Mouse (Mus musculus): ENCODE measurements around the gene Cckbr.

DNA sequence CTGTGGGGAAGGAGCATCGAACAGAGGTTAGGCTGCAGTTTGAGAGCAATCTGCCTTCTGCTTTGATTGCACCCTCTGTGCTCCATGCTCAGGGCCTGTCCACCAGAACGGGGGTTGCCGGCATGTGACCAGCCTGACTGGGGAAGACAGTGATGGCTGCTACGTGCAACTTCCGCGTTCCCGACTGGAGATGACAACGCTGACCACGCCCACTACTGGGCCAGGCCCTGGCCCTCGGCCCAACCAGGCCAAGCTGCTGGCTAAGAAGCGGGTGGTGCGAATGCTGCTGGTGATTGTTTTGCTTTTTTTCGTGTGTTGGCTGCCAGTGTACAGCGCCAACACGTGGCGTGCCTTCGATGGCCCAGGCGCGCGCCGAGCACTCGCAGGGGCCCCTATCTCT, 9.3 kb downstream of the Cckbr start:
- no peak for TF ChIP-seq EP300 (IDR thresholded peaks at IDR 0.05)
- TF ChIP-seq CTCF (IDR thresholded peaks at IDR 0.05) = no peak

Data from lung, postnatal 0 days (tissue).